Comparison of ENCODE assay signal across 9 mouse cellular contexts in the genomic region with DNA sequence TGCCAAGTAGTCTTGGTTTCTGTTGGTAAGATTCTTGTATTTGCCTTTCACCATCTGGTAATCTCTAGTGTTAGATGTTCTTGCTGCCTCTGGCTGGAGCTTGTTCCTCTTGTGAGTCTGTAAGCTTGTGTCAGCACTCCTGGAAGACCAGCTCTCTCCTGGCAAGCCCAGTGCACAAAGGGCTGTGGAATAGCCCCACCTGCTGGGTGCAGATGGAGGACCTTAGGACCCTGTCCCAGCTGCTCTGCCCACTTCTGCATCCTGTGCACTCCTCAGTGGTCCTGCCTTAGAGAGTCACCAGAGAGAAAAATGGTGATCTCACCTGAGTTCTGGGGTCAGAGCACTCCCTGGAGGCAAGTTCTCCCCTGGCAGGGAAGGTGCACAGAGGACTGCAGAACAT.
A peak's percentile ranks its signal among the peaks of the same experiment; 100 is the strongest.
DNase-seq lines count a peak whose midpoint lies in the region; ATAC-seq lines count a peak whose summit lies in the region.
"Had no signal": no experiment of that assay in that cellular context is flagged by ENCODE, and none has a peak within 500 bp of the region (broad histone marks: within the 10 kb centered on the region; RNA-seq: fewer than 3 reads in every experiment).

No protein-coding gene starts in this region.

- DNase-seq in gastrocnemius, postnatal 10 days: peak; percentile 27
- DNase-seq in gastrocnemius, postnatal 25 days: no peak
- peak; percentile 12 for DNase-seq in thymus, postnatal 4 days
- no peak for DNase-seq in thymus, postnatal 10 days (ENCODE audit: low spot score in 2 of 2)
- DNase-seq in thymus, postnatal 36 days: no peak

- no peak overlapping the region for H3K9ac ChIP-seq in kidney, embryonic 15.5 days
- H3K9ac ChIP-seq in midbrain, embryonic 15.5 days: no peak overlapping the region
- H3K9ac ChIP-seq: limb, embryonic 13.5 days had no signal

- H3K4me2 ChIP-seq in kidney, embryonic 15.5 days: no peak overlapping the region
- H3K4me2 ChIP-seq in midbrain, embryonic 15.5 days: no peak overlapping the region
- H3K4me2 ChIP-seq: limb, embryonic 13.5 days had no signal

- H3K4me3 ChIP-seq in kidney, embryonic 15.5 days (replicated peaks): no peak overlapping the region
- no peak overlapping the region for H3K4me3 ChIP-seq in midbrain, embryonic 15.5 days
- H3K4me3 ChIP-seq: limb, embryonic 13.5 days had no signal

- ATAC-seq in kidney, embryonic 15.5 days (replicated peaks; ENCODE audit: low FRiP score): 0 out of 2 replicates have a peak, but pooled peaks have one; percentile 56
- ATAC-seq in inflammation-experienced regulatory T-cells, adult 6 months: no peak
- ATAC-seq in midbrain, embryonic 15.5 days (replicated peaks): no peak

- H3K27me3 ChIP-seq in kidney, embryonic 15.5 days: no peaks in the 10 kb centered on the region
- H3K27me3 ChIP-seq in midbrain, embryonic 15.5 days (replicated peaks): no peaks in the 10 kb centered on the region
- H3K27me3 ChIP-seq: limb, embryonic 13.5 days had no signal

- H3K36me3 ChIP-seq in kidney, embryonic 15.5 days: no peaks in the 10 kb centered on the region
- no peaks in the 10 kb centered on the region for H3K36me3 ChIP-seq in midbrain, embryonic 15.5 days (replicated peaks)
- H3K36me3 ChIP-seq: limb, embryonic 13.5 days had no signal

- no peaks in the 10 kb centered on the region for H3K4me1 ChIP-seq in kidney, embryonic 15.5 days
- no peaks in the 10 kb centered on the region for H3K4me1 ChIP-seq in midbrain, embryonic 15.5 days
- H3K4me1 ChIP-seq: limb, embryonic 13.5 days had no signal

- no peak overlapping the region for H3K27ac ChIP-seq in kidney, embryonic 15.5 days
- H3K27ac ChIP-seq in midbrain, embryonic 15.5 days: no peak overlapping the region
- H3K27ac ChIP-seq: limb, embryonic 13.5 days had no signal

- H3K9me3 ChIP-seq in kidney, embryonic 15.5 days (replicated peaks): no peaks in the 10 kb centered on the region
- H3K9me3 ChIP-seq in midbrain, embryonic 15.5 days: no peaks in the 10 kb centered on the region
- H3K9me3 ChIP-seq: limb, embryonic 13.5 days had no signal

Comparison
In these comparisons a context has a peak if more than half of its experiments do, and no peak if none do; other contexts are left out.
1. DNase-seq: peak in gastrocnemius, postnatal 10 days (single experiment) and thymus, postnatal 4 days (single experiment); none in gastrocnemius, postnatal 25 days (single experiment), thymus, postnatal 10 days (0 of 2) and thymus, postnatal 36 days (0 of 2).